Mouse (Mus musculus) T-cell, adult 2 months (primary cell): Measurements from ENCODE around the gene Synpo2.

Experiments used
- DNase-seq: peaks from one replicate; pipeline ENCODE4 v3.0.0; 2022; ENCODE audit warnings: low spot score

Gene Synpo2

GRCm38 (mm10) chr3:123033804-123034203 is 202.1 kb downstream of the Synpo2 start:
- no peak for DNase-seq
